Mouse (Mus musculus) embryonic fibroblast, embryonic 13.5 days (primary cell): ENCODE data around the gene Cadps. TPM values are rescaled to one million over a fixed set of nuclear protein-coding genes. Genes with fewer than 3 reads are reported as not detected.
"Not testable (repeated sequence)": the region's sequence is repeated elsewhere in the genome, so short reads cannot be mapped to it uniquely, and the experiment has no call there.

Experiments
- H3K27ac ChIP-seq: 2 replicates; pipeline ENCODE4 v1.5.1; 2012; ENCODE audit warnings: low read length, control low read depth, inconsistent platforms; ENCODE audit not compliant: insufficient read depth
- H3K4me1 ChIP-seq: 2 replicates; pipeline ENCODE4 v1.6.1; 2011; ENCODE audit warnings: low read length; ENCODE audit not compliant: control insufficient read depth, insufficient read depth
- H3K4me3 ChIP-seq: 2 replicates; pipeline ENCODE4 v1.5.1; 2011; ENCODE audit warnings: mild to moderate bottlenecking, control low read depth, low read length; ENCODE audit not compliant: insufficient read depth
- CTCF ChIP-seq: IDR thresholded peaks from 2 replicates; pipeline ENCODE4 v1.5.1; 2011; ENCODE audit warnings: mild to moderate bottlenecking, control low read depth, low read length, moderate library complexity, borderline replicate concordance; ENCODE audit not compliant: insufficient read depth
- POLR2A ChIP-seq: IDR thresholded peaks from 2 replicates; pipeline ENCODE4 v1.6.1; 2011; ENCODE audit warnings: low read depth, mild to moderate bottlenecking, control low read depth, low read length, moderate library complexity
- polyA plus RNA-seq: library from polyadenylated mRNA; stranded (reverse); fragments of >200 nt; gene quantifications from 2 replicates; pipeline ENCODE4 v1.2.4, GENCODE M21; 2011; ENCODE audit warnings: low read depth; ENCODE audit not compliant: missing spikeins, insufficient read length

Gene Cadps
- polyA plus RNA-seq, 1 experiment, result 0.49 TPM

GRCm38 (mm10) chr14:12595326-12595725 lies 227.6 kb downstream of the Cadps start:
- no peak overlapping the region for H3K4me3 ChIP-seq
- no peak for TF ChIP-seq POLR2A
- TF ChIP-seq CTCF, result no peak
- H3K4me1 ChIP-seq, result no peaks in the 10 kb centered on the region
- no peak overlapping the region for H3K27ac ChIP-seq

- no peak for TF ChIP-seq POLR2A
- no peak for TF ChIP-seq CTCF
- no peak overlapping the region for H3K4me3 ChIP-seq
- H3K4me1 ChIP-seq, result no peaks in the 10 kb centered on the region
- H3K27ac ChIP-seq, result no peak overlapping the region
These were observed 230.3 kb downstream of the Cadps start for GRCm38 (mm10) chr14:12592472-12593075.

GRCm38 (mm10) chr14:12591829-12592228 lies 231.1 kb downstream of the Cadps start:
- Histone ChIP-seq H3K4me3 (no peak overlapping the region), H3K27ac (no peak overlapping the region), H3K4me1 (no peaks in the 10 kb centered on the region)
- no peak for TF ChIP-seq CTCF
- no peak for TF ChIP-seq POLR2A

- Histone ChIP-seq H3K4me3 (no peak overlapping the region), H3K4me1 (no peaks in the 10 kb centered on the region), H3K27ac (no peak overlapping the region)
- TF ChIP-seq CTCF (no peak), POLR2A (no peak)
These were observed 239.3 kb downstream of the Cadps start for GRCm38 (mm10) chr14:12583536-12583935.

GRCm38 (mm10) chr14:12581657-12582056 lies 241.2 kb downstream of the Cadps start:
- H3K27ac ChIP-seq, result no peak overlapping the region
- H3K4me1 ChIP-seq, result no peaks in the 10 kb centered on the region
- H3K4me3 ChIP-seq, result no peak overlapping the region
- no peak for TF ChIP-seq POLR2A
- TF ChIP-seq CTCF, result no peak

GRCm38 (mm10) chr14:12580786-12581185 lies 242.1 kb downstream of the Cadps start:
- Histone ChIP-seq H3K27ac (no peak overlapping the region), H3K4me1 (no peaks in the 10 kb centered on the region), H3K4me3 (no peak overlapping the region)
- TF ChIP-seq POLR2A (no peak), CTCF (no peak)

- no peak overlapping the region for H3K27ac ChIP-seq
- no peak overlapping the region for H3K4me3 ChIP-seq
- no peak for TF ChIP-seq POLR2A
- TF ChIP-seq CTCF, result no peak
- no peaks in the 10 kb centered on the region for H3K4me1 ChIP-seq
These were observed 244.7 kb downstream of the Cadps start for GRCm38 (mm10) chr14:12578156-12578555.

- no peak for TF ChIP-seq POLR2A
- no peak for TF ChIP-seq CTCF
- no peak overlapping the region for H3K4me3 ChIP-seq
- H3K27ac ChIP-seq, result no peak overlapping the region
- no peaks in the 10 kb centered on the region for H3K4me1 ChIP-seq
These were observed 245.3 kb downstream of the Cadps start for GRCm38 (mm10) chr14:12577475-12578140.

- Histone ChIP-seq H3K27ac (no peak overlapping the region), H3K4me3 (no peak overlapping the region), H3K4me1 (no peaks in the 10 kb centered on the region)
- TF ChIP-seq CTCF, result 0 out of 2 replicates have a peak, but pooled peaks have one; percentile 49
- TF ChIP-seq POLR2A, result no peak
These were observed 247.8 kb downstream of the Cadps start for GRCm38 (mm10) chr14:12575105-12575504.

- Histone ChIP-seq H3K27ac (no peak overlapping the region), H3K4me3 (no peak overlapping the region), H3K4me1 (no peaks in the 10 kb centered on the region)
- TF ChIP-seq CTCF (no peak), POLR2A (no peak)
These were observed 248.5 kb downstream of the Cadps start for GRCm38 (mm10) chr14:12574336-12574735.

GRCm38 (mm10) chr14:12561730-12562129 lies 261.1 kb downstream of the Cadps start:
- not testable (repeated sequence) for H3K4me3 ChIP-seq, H3K4me1 ChIP-seq, H3K27ac ChIP-seq
